Mouse (Mus musculus) neural tube, embryonic 13.5 days (tissue): ENCODE measurements around the gene Cbx8. TPM values are rescaled to one million over a fixed set of nuclear protein-coding genes. Genes with fewer than 3 reads are reported as not detected.
A peak's percentile ranks its signal among the peaks of the same experiment; 100 is the strongest.

Experiments
- ATAC-seq: fragments of 200-750 bp; cut with Nextera tagmentation; 2 replicates; pipeline ENCODE4 v1.8.0; 2017; ENCODE audit warnings: low read depth, mild to moderate bottlenecking, moderate TSS enrichment, moderate library complexity
- H3K27ac ChIP-seq: fragments of 300-500 bp; sonication (generic); replicated peaks from 2 replicates; pipeline ENCODE4 v1.5.1; 2015; ENCODE audit warnings: moderate library complexity, mild to moderate bottlenecking, inconsistent platforms
- H3K27me3 ChIP-seq: fragments of 300-500 bp; sonication (generic); 2 replicates; pipeline ENCODE4 v1.6.1; 2015; ENCODE audit warnings: mild to moderate bottlenecking, inconsistent platforms
- H3K36me3 ChIP-seq: fragments of 300-500 bp; sonication (generic); 2 replicates; pipeline ENCODE4 v1.6.1; 2015; ENCODE audit warnings: mild to moderate bottlenecking, inconsistent platforms
- H3K4me1 ChIP-seq: fragments of 300-500 bp; sonication (generic); replicated peaks from 2 replicates; pipeline ENCODE4 v1.6.1; 2015; ENCODE audit warnings: inconsistent platforms
- H3K4me2 ChIP-seq: fragments of 300-500 bp; sonication (generic); 2 replicates; pipeline ENCODE4 v1.6.1; 2015; ENCODE audit warnings: inconsistent platforms, mild to moderate bottlenecking, moderate library complexity
- H3K4me3 ChIP-seq: fragments of 300-500 bp; sonication (generic); 2 replicates; pipeline ENCODE4 v1.5.1; 2015; ENCODE audit warnings: mild to moderate bottlenecking, inconsistent platforms
- H3K9ac ChIP-seq: fragments of 300-500 bp; sonication (generic); 2 replicates; pipeline ENCODE4 v1.6.1; 2015; ENCODE audit warnings: moderate library complexity, mild to moderate bottlenecking, inconsistent platforms
- H3K9me3 ChIP-seq: fragments of 300-500 bp; sonication (generic); 2 replicates; pipeline ENCODE4 v1.6.1; 2016; ENCODE audit warnings: inconsistent platforms
- WGBS: fragments of 180-500 bp; shearing (Covaris S2); methylation state at CpG from one replicate; pipeline ENCODE4 v1.1.7; 2015; 5-methylcytosine and 5-hydroxymethylcytosine counted together
- polyA plus RNA-seq: library from polyadenylated mRNA; unstranded; fragments of >200 nt; fragmentation: Nextera tagmentation; extraction: Ambion mirVana; gene quantifications from 2 replicates; pipeline ENCODE4 v1.2.1, GENCODE M21; 2015

Gene Cbx8
- polyA plus RNA-seq, 1 experiment from 2014 or later, result 8.5 TPM

GRCm38 (mm10) chr11:119072986-119073385 is 32.2 kb upstream of the Cbx8 start:
- 66% methylated on average over 6 of the region's 6 CpGs for WGBS
- Histone ChIP-seq H3K9ac (no peak overlapping the region), H3K9me3 (no peaks in the 10 kb centered on the region), H3K27me3 (peaks cover 45% of the 10 kb centered on the region), H3K27ac (no peak overlapping the region), H3K4me1 (peaks cover 21% of the 10 kb centered on the region), H3K4me2 (no peak overlapping the region), H3K36me3 (peaks cover 4% of the 10 kb centered on the region; the same call in 1 of the 2 replicates), H3K4me3 (no peak overlapping the region)
- no peak for ATAC-seq

DNA sequence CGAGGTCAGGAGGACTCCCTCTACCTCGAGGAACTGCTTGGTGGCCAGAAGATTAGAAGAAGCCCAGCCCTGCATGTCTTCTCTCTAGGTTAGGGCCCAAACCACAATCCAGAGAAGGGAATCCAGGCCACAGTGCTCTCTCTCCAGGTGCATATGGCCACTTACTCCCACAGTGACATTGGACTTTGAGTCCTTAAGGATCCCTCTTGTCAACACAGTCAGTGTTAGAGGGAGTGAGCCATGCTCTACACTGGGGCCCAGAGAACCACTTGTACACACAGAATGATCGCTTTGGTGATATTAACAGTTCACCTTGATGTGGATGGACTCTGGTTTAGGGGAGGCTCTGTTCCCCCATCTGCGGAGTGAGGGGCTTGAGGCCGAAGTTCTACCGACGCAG is 31.5 kb upstream of the Cbx8 start:
- whole genome bisulfite sequencing, result 85% methylated on average over 7 of the region's 7 CpGs
- no peaks in the 10 kb centered on the region for H3K36me3 ChIP-seq
- peaks cover 47% of the 10 kb centered on the region for H3K27me3 ChIP-seq
- no peak overlapping the region for H3K4me3 ChIP-seq
- ATAC-seq, result no peak
- H3K27ac ChIP-seq, result no peak overlapping the region
- no peaks in the 10 kb centered on the region for H3K9me3 ChIP-seq
- H3K9ac ChIP-seq, result no peak overlapping the region
- 0 out of 2 replicates have a peak, but pooled peaks cover 16% of the 10 kb centered on the region for H3K4me1 ChIP-seq
- no peak overlapping the region for H3K4me2 ChIP-seq

DNA sequence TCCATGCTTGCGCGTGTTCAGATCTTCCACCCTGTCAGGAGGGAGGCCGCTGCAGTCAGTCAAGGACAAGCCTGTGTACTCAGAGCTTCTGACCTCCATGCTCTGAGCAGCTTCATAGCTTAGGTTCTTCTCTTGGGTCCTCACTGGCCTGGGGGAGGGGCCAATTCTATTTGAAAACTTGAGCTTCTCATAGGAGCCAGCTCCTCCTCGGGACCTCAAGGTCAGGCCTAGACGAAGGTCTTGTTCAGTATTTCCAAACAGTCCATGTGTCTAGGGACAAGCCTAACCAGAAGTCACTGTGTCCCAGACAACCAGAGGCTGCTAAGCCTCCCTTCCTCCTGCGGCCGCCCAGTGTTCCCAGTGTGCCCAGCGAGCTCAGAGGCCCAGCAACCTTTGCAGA is 26.1 kb upstream of the Cbx8 start:
- Histone ChIP-seq H3K9ac (no peak overlapping the region), H3K9me3 (no peaks in the 10 kb centered on the region), H3K4me1 (no peaks in the 10 kb centered on the region), H3K4me2 (no peak overlapping the region), H3K4me3 (no peak overlapping the region), H3K27ac (no peak overlapping the region), H3K36me3 (no peaks in the 10 kb centered on the region), H3K27me3 (peaks cover 58% of the 10 kb centered on the region)
- no peak for ATAC-seq
- WGBS, result 82% methylated on average over 8 of the region's 8 CpGs

- H3K27ac ChIP-seq, result no peak overlapping the region
- H3K4me3 ChIP-seq, result no peak overlapping the region
These were observed 18.5 kb upstream of the Cbx8 start for GRCm38 (mm10) chr11:119059256-119059655.

GRCm38 (mm10) chr11:119058041-119058995 is 17.5 kb upstream of the Cbx8 start:
- H3K4me2 ChIP-seq, result peak overlapping the region; percentile 93
- peak overlapping the region; percentile 47; the same call in 1 of the 2 replicates for H3K9ac ChIP-seq
- peaks cover 77% of the 10 kb centered on the region for H3K27me3 ChIP-seq
- peaks cover 59% of the 10 kb centered on the region for H3K4me1 ChIP-seq
- H3K4me3 ChIP-seq, result peak overlapping the region; percentile 12
- no peaks in the 10 kb centered on the region for H3K9me3 ChIP-seq
- H3K36me3 ChIP-seq, result no peaks in the 10 kb centered on the region
- 2% methylated on average over 58 of the region's 58 CpGs for WGBS
- H3K27ac ChIP-seq, result no peak overlapping the region
- ATAC-seq, result no peak

More at GRCm38 (mm10) chr11:119059256-119059655, 18.5 kb upstream of the Cbx8 start:
- Histone ChIP-seq H3K4me2 (no peak overlapping the region), H3K9me3 (no peaks in the 10 kb centered on the region), H3K4me1 (peaks cover 51% of the 10 kb centered on the region), H3K27me3 (peaks cover 81% of the 10 kb centered on the region), H3K9ac (no peak overlapping the region), H3K36me3 (no peaks in the 10 kb centered on the region)
- no peak for ATAC-seq
- 11% methylated on average over 3 of the region's 3 CpGs for WGBS

DNA sequence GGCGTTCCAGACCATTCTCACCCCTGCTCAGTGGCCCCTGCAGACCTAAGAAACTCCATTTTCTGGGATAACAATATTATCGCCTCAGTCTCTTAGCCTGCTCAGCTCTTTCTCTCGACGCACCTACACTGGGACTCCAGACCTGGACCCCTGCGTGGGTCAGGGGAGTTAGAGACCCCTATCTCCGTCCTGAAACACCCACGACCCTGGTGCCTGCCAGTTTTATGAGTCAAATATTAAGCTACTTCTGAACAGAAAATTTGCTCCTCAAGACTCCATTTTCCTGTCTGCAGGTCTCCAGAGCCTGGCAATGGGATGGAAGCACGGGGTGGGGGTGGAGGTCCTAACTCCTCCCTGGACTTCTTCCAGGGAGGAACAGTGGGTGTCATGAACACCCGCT is 16.5 kb upstream of the Cbx8 start:
- under 1% methylated on average over 9 of the region's 9 CpGs for WGBS
- H3K4me1 ChIP-seq, result peaks cover 68% of the 10 kb centered on the region

DNA sequence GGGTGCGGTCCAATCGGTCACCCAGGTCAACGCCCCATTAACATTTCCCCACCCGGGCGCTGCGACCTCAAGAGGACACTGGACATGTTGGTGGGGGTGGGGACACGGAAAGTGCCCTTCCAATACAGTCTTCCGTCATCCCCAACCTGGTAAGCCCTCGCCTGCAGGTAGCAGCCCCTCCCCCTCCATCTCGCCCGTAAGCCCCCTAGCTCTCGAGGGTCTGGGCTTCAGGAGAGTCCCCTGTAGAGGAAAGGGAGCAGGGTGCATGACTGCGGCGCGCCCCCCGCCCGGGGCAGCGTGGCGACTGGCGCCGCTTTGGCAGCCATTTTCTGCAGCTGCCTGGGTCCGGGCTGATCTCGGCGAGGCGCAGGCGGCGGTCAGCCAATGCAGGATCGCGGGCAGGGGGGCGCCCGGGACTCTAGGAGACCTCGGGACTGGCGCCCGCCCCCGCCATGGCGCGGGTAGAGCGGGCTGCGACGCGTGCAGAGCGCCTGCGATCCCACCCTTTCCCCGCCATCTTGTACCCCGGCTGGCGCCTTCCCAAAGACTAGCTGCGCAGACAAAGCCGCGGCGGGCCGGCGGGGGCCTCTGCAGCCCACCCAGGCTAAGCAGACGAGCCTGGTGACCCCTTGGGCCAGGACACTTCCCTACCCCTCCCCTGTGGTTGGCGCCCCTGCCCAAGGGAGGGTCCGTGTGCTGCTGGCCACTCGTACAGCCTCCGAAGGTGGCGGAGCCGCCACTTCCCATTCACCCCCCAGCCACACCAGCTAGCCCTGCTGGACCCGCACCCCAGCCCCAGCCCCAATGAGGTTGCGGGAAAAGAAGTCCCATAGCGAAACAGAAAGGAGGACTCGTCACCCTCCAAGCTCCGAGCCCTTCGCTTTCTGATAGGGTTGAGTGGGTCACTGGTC is 15.8 kb upstream of the Cbx8 start:
- peak overlapping the region; percentile 54 for H3K4me3 ChIP-seq
- peak; percentile 5; the same call in 1 of the 2 replicates for ATAC-seq
- under 1% methylated on average over 65 of the region's 65 CpGs for WGBS
- peak overlapping the region; percentile 95 for H3K9ac ChIP-seq
- H3K36me3 ChIP-seq, result no peaks in the 10 kb centered on the region
- H3K9me3 ChIP-seq, result no peaks in the 10 kb centered on the region
- H3K27ac ChIP-seq, result peak overlapping the region; percentile 86
- peak overlapping the region; percentile 93 for H3K4me2 ChIP-seq
- H3K4me1 ChIP-seq, result peaks cover 72% of the 10 kb centered on the region
- peaks cover 73% of the 10 kb centered on the region for H3K27me3 ChIP-seq

More for the DNA sequence above, 16.5 kb upstream of the Cbx8 start:
- Histone ChIP-seq H3K9me3 (no peaks in the 10 kb centered on the region), H3K4me3 (peak overlapping the region; percentile 54), H3K27me3 (peaks cover 73% of the 10 kb centered on the region), H3K9ac (peak overlapping the region; percentile 95), H3K27ac (peak overlapping the region; percentile 86; the same call in 1 of the 2 replicates), H3K4me2 (peak overlapping the region; percentile 93), H3K36me3 (no peaks in the 10 kb centered on the region)
- no peak for ATAC-seq

DNA sequence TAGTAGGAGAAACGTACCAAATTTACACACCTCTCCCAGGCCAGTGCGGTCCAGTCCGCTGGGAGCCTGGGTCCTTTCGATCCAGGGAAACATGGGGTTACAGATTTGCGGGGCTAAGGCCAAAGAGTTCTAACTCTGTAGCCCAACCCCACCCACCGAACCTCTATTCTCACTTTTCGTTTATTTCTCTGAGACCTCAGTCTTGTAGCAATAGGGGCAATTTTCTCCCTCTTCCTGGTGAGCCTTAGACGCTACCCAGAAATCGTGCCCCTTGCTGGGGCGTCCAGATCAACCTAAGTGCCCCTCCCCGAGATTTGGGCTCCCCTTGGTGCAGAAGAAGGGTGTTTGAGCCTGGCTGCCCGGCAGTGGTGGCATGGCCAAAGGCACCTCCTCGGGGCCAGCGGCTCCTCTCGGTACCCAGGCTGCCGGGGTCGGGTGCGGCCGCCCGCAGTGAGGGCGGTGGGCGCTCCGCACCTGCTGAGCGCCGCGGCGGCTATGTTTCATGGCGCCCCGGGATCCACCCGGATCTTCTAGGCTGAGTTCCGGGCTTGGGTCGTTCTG is 14.9 kb upstream of the Cbx8 start:
- ATAC-seq, result no peak
- peak overlapping the region; percentile 54 for H3K4me3 ChIP-seq
- WGBS, result under 1% methylated on average over 32 of the region's 32 CpGs
- peaks cover 73% of the 10 kb centered on the region for H3K27me3 ChIP-seq
- H3K27ac ChIP-seq, result peak overlapping the region; percentile 18; the same call in 1 of the 2 replicates
- H3K4me1 ChIP-seq, result peaks cover 72% of the 10 kb centered on the region
- H3K9ac ChIP-seq, result peak overlapping the region; percentile 95
- H3K36me3 ChIP-seq, result no peaks in the 10 kb centered on the region
- H3K9me3 ChIP-seq, result no peaks in the 10 kb centered on the region
- peak overlapping the region; percentile 93 for H3K4me2 ChIP-seq

DNA sequence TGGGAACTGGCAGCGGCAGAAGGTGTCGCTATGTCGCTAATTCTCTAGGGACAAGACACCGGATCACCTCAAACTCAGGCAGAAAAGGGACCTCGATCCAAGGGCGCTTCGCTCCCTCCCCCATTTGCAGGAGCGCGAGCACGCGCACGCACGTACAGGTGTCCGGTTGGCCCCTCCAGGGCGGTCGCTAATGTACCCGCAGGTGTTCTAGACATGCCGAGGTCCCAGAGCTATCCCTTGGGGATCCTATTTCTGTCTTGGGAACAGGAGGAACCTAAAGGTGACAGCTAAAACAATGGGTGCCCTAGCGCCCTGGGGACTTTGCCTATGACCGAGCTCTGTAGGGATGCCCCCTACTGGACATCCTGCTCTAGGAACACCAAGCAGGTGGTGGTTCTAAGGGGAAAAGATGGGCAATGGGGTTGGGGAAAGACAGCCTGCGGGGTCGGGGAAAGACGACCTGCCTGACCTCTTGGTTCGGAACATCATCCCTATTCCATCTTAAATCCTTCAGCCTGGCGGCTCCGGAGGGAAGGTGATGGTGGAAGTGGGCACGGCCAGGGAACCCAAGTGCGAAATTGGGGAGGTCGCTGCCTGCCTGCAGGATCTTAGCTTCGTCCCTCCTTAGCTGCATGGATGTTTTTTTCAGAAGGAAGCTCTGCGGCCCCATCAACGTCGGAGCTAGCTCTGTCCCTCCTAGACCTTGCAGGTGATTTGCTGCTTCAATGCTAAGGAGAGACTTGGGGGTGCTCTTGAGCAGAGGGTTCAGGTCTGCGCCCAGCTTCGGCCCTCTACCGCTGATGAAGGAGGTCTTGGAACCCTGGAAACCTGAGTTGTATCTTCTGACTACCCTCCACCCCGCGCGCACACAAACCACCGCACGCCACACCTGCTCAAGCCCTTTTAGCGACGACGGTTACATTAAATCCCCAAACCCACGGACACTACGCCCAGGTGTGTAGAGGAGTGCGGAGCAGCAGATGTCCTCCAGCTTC is 13.9 kb upstream of the Cbx8 start:
- Histone ChIP-seq H3K4me1 (peaks cover 72% of the 10 kb centered on the region), H3K9me3 (no peaks in the 10 kb centered on the region), H3K4me2 (peak overlapping the region; percentile 93), H3K27ac (peak overlapping the region; percentile 96), H3K27me3 (peaks cover 73% of the 10 kb centered on the region), H3K4me3 (peak overlapping the region; percentile 54), H3K36me3 (no peaks in the 10 kb centered on the region), H3K9ac (peak overlapping the region; percentile 95)
- no peak for ATAC-seq
- 1% methylated on average over 47 of the region's 47 CpGs for WGBS

DNA sequence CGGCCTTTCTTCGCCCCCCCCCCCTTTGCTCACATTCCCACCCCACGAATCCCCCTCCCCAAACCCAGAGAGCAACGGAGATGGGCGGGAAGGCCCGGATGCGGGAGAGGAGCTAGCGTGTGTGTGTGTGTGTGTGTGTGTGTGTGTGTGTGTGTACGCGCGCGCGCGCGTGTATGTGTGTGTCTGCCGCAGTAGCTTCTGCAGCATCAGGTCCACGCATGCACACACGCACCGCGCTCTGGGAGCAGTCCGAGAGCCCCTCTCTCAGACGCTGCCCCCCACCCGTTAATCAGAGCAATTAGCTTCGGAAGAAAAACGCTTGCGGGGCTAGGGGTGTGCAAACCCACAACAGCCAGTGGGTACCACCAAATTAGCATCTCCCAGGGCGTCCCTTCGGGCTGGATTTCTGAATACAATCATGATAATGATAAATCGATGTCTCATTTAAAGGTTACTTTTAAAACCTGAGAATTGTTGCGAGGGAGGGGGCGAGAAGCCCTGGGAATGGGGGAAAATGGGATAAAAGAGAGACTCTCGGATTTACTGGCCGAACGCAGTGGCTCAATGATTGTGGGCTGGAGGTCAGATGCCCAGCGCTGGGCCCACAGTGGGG is 13.1 kb upstream of the Cbx8 start:
- Histone ChIP-seq H3K4me2 (peak overlapping the region; percentile 93), H3K4me1 (peaks cover 68% of the 10 kb centered on the region), H3K36me3 (no peaks in the 10 kb centered on the region), H3K27me3 (peaks cover 73% of the 10 kb centered on the region), H3K9me3 (no peaks in the 10 kb centered on the region), H3K9ac (peak overlapping the region; percentile 95), H3K4me3 (peak overlapping the region; percentile 33), H3K27ac (peak overlapping the region; percentile 96)
- peak; percentile 65 for ATAC-seq
- WGBS, result 1% methylated on average over 33 of the region's 35 CpGs
